Mouse (Mus musculus) gastrocnemius, postnatal 10 days (tissue): ENCODE data around the gene Fndc5. TPM values are rescaled to one million over a fixed set of nuclear protein-coding genes. Genes with fewer than 3 reads are reported as not detected.

Experiments
- DNase-seq: peaks from one replicate; pipeline ENCODE4 v3.0.0; 2021; ENCODE audit warnings: mixed read lengths
- total RNA-seq, 2 experiments: library from RNA; stranded (reverse); gene quantifications; 2 replicates each; pipeline ENCODE4 v1.2.3; 2021

The Fndc5 gene
- total RNA-seq, 2 experiments from 2014 or later: 33.6 to 37.4 TPM

DNA sequence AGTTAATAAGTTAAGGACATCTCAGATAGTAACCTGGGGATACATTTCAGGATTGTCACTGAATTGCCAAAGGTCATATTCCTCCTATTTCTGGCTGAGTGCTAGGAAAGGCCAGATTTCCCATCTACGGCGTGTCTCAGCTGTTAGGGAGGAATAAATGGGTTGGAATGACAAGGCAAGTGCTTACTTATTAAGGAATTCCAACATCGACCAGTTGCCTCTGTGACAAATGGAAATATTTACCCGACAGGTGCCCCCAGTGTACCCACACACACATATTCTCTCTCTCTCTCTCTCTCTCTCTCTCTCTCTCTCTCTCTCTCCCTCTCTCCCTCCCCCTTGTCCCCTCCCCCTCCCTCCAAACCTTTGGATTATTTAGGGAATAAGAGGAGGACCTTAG, 9.1 kb downstream of the Fndc5 start:
- no peak for DNase-seq

DNA sequence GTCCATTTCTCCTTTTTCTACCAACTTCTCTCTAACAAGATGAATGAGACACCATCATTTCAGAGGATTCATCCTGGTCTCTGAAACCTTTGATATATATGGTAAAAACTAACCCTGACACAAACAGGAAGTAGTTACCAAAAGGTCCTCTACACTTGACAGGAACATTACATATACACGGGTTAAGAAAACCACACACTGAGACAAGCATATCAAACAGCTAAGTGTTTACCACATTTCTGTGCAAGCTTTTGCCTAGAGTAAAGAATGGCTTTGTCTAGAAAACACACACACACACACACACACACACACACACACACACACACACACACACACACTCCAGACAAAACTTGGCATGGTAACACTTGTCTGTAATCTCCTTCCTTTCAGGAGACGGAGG, 9.6 kb downstream of the Fndc5 start:
- DNase-seq: no peak

DNA sequence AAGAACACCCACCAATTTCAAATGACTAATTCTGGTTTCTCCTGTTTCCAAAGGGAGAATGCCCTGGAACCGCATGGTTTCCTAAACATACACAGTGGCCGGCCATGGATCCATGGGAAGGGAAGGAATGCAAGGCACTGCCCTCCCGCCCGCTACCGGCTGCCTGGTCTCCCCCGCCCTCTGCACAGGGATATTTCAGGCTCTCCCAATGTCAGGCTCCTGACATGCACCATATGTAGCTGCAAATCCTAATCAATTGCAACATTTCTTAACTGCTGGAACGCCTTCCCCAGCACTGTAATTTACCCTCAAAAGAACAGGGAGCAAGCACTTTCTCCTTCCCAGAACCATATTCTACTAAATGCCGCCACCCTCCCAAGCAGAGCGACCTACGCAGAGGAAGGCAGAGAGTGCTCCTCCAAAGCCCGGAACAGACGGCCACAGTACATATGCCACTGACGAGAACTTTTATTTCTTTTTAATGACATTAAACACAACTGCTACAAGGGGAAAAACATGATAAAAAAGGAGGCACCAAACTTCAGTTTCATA, 10.8 kb downstream of the Fndc5 start:
- no peak for DNase-seq

DNA sequence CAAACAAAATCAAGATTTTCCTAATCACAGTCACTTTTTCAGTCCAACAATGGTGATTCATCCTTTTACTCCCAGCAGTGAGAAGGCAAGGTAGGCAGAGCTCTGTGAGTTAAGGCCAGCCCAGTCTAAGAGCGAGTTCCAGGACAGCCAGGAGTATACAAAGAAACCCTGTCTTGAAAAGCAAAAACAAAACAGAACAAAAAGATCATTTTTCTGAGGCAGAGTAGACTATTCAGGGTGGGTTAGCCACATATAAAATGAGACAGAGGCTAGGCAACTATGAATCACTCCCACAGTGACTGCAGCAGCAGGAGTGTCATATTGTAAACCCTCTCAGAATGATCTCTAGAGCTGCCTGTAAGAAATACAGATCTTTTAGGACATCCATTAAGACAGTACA, 12.5 kb downstream of the Fndc5 start:
- no peak for DNase-seq

DNA sequence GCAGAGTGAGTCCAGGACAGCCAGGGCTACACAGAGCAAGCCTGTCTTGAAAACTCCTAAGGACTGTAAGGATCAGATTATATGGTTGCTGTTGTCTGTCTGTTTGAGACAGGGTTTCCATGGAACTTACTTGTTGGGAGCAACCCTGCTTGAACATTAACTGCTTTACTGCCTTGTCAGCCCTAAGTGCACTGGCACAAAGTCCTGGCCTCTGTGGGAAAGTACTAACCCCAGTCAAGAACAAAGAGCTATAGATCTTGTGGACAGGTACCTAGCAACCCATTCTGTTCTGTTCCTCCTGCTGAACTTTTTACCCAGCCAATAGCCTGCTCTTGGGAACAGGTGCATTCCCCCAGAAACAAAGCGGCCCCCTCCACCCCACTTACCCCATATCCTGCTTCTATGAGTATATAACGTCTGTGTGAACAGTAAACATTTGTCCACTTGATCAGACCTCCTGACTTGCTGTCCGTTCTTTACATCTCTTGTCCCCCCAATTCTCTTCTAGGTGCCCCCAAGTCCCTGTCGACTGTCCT, 14.5 kb downstream of the Fndc5 start:
- no peak for DNase-seq

DNA sequence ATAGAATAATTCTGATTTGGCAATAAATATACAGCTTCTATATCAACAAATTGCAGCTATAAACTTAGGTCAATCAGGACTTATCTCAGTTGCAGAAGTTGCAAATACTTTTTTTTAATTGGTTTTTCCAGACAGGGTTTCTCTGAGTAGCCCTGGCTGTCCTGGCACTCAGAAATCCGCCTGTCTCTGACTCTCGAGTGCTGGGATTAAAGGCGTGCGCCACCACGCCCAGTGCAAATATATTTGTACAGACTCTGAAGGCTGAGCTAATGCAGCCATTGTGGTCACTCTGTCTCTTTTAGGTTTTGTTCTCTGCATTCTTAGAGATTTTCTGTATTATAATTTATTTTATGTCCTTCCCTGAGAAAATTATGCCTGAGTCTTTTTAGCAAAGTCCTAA, 20.7 kb downstream of the Fndc5 start:
- no peak for DNase-seq

DNA sequence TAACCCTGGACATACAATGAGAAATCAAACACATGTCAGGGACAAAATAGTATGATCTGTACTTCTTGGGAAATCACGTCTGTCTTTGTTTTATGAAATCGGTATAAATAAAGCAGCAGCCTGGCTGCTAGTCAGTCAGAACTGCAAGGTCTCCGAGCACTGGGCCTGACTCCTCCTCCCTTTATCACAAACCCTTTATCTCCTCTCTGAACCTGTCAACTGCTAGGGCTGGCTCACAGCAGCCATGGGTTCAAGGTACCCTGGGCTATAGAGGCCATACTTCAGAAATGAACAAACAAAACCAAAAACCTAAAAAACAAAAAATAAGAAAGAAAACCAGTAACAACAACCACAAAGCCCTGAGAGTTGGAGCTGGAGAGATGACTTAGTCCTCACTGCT, 21.8 kb downstream of the Fndc5 start:
- DNase-seq: no peak

DNA sequence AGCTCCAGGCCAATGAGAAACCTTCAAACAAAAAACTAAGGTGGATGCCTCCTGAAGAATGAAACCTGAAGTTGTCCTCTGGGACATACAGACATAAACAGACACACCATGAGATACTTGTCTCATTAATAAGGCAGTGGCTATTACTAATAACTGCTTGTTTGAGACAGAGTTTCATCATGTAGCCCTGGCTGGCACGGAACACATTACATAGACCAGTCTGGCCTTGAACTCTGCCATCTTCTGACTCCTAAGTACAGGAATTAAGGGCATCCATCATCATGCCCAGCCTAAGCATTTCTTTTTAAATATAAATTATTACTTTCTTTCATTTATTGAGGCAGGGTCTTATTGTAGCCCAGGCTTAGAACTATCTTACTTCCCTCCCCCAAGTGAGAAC, 24.3 kb downstream of the Fndc5 start:
- DNase-seq: no peak

DNA sequence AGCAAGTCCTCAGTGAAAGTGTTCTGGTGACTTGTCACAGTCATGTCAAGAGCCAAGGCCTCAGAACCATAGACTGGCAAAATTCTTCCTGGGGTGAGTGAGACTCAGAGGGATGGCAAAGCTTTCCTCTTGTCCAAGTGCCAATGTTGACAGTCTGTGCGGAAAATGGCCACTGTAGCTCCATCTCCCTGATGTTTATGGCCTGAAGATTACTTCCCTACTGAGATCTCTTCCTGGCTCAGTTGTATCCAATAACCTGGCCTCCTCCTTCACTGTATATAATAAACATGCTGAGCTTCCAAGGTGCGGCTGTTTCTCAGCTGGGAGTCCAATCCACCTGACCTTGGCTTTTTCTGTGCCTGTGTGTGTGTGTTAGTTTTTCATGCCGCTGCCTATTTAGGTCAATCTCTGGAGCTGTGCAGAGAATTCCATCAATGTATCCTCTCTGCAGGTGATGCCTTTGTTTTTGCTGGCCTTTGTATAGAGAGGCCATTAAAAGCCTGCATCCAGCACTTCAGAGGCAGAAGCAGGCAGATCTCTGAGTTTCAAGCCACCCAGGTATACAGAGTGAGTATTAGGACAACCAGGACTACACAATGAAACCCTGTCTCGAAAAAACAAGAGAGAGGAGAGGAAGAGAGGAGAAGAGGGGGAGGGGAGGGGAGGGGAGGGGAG, 24.9 kb downstream of the Fndc5 start:
- no peak for DNase-seq

DNA sequence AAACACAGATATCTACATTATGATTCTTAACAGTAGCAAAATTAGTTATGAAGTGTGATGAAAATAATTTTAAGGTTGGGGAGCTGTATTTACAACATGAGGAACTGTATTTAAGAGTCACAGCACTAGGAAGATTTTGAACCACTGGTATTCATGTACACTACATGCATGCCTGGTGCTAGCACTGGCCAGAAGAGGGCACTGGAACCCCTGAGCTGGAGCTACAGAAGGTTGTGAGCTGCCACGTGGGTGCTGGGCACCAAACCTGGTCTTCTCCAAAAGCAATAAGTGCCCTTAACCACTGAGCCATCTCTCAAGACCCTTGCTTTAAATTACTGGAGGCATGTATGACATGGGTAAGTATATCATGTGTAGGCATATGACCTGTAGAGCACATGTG, 35.7 kb downstream of the Fndc5 start:
- DNase-seq: no peak

DNA sequence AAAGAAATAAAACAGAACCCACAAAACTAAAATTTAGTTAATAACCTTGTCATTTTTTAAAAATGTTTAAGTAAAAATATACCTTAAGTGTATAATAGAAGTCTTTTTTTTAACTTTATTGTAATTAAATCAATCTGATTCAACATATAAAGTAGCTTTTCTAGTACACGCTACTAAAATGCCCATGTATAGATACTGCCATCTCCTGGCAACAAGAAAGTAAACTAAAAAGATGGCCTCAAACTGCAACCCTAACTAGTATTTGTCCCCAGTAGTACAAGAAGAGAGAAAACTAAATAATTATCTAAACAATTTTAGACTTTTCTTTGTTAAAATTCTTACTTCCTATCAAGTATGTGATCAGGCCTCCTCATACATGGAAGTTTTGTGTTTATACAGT, 42.8 kb downstream of the Fndc5 start:
- no peak for DNase-seq

DNA sequence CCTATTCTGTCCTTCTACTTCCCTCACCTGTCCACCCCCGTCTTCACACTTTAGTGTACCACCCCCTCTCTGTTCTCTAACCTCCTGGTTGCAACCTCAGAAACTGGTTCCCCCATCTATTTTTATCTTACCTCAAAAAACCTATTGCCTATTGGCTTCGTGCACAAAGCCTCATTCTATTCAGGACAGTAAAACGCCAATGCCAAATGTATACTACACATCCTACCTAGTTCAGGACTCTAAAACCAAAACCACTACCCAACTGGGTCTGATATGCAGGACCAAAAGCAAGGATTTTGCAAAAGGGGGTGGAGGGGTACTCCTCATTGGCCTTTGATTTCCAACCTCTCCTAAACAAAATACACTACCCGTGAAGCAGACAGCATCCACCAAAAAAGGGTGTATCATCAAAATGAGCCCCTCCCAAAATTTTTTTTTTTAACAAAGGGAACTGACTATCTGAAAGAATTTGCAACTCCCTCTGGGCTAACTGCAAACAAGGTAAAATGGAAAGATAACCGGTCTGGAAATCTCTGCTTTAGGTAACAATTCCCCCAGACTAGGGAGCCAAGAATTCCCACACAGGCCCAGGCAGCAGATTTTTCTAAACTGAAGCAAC, 51.4 kb downstream of the Fndc5 start:
- DNase-seq: no peak

DNA sequence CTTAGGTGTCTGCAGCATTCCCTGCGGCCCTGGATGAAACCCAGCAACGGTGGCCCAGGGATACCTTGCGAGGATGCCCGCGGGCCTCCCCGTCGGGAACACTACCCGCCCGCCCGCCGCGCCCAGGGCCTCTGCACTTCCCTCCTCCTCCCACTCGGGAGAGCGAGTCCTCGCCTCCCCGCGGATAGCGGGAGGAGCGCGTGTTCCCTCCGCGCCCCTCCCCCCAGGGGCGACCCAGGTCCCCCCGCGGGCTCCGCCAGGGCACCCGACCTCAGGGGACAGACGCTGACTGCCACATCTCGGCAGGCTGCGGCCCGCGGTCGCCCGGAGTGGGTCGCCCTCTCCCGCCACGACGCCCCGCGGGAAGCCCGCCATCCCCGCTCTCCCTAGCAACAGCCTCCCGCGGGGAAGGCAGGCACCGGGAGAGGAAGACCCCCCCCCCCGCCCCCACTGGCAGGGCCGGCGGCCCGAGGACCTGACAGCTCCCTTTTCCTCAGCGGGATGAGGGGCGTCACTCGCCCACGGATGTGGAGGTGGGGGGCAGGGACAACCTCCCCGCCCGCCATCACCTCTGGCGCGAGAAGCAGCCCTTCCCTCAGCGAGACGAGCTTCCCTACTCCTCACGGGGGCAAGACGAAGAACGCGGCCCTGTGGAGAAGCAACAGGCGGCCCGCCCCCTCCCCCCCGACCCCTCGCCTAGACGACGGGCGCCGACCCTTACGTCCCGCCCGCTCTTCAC, 52.2 kb downstream of the Fndc5 start:
- peak; percentile 56 for DNase-seq

DNA sequence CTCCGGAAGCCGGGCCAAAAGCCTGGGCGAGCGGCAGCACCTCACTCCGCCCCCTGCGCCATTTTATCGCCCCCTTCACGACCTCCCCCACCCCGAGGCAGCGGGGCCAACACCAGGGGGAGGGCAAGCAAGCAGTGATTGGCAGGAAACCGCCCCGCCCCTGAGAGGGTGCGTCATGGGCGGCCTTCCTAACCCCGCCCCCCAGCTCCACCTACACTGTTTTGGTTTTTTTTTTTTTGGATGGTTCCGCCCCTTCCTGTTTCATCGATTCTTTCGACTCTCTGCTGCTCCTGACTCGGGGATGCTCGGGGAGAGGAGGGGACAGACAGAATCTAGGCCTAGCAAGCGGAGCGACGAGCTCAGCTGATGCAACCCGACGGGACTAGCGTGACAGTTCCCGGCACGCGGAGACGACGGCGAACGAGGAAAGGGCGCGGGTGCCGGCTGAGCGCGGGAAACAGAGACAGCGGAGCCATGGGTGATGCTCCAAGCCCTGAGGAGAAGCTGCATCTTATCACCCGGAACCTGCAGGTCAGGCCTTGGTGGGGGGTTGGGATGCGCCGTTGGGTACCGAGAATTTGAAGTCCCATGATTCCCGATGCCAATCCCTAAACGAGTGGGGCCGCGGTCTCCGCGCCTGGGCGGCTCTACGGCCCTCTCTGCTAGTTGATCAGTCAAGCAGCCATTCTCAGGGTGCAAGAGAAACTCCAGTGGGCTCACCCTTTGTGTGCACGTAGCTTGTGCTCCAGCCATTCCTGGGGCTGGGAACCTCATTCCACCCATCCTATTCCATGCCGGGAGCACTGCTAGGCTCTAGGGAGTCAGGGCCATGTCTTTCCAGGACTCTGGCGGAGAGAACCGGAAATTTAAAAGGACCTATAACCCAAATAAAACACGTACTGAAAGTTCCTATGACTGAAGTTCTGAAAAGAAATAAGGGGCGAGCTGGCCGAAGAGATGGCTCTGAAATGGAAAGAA, 53.0 kb downstream of the Fndc5 start, which contains the start of the genes S100pbp and Yars:
Gene S100pbp (minus strand): TSS at position 186 of the 978 bp plus-strand sequence.
Gene Yars (plus strand): TSS at position 219 of the 978 bp plus-strand sequence.
- peak; percentile 96 for DNase-seq

DNA sequence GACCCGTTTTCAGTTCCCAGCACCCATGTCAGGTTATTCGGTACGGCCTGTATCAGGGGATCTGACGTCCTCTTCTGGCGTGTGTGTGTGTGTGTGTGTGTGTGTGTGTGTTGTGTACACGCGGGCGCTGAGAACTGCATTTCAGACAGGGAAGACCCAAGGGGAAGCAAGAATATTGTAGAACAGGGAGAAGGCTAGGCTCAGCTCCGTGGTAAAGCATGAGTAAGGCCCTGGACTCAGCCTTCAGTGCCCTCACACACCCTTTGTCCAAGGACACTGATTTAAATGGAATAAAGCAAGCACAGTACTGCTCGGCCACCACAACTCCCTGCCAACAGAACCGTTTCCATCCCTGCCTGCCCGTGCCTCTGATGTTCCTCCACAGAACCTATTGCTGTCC, 53.7 kb downstream of the Fndc5 start:
- DNase-seq: no peak

DNA sequence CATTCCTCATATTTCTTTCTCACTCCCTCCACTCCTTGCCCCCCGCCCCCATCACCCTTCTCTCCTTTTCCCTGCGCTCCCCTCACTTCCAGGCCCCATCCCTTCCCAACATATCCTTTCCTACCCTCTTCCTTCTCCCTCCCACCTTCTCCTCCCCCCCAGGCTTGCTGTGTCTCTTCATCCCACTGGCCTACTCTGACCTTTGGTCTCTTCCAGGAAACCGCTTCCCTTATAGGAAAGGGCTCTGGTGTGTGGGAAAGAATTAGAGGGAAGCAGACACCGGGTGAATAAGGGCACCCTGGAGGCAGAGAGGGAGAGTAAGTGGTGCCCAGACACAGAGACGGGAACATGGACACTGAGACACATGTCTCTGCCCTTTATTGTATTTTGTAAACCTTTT, 54.9 kb downstream of the Fndc5 start:
- DNase-seq: no peak

Other genes with a start within 250 kb of the Fndc5 start
- gene Azin2, start 174.6 kb upstream of the Fndc5 start, total RNA-seq: 1 to 10 TPM; 3.2 to 3.9 TPM
- gene Ak2, start 145.0 kb upstream of the Fndc5 start, total RNA-seq: 10 to 100 TPM; 47.7 to 55.3 TPM
- gene Rnf19b, start 78.7 kb upstream of the Fndc5 start, total RNA-seq: 10 to 100 TPM; 17.0 to 17.4 TPM
- not detected for gene Tmem54, start 31.5 kb upstream of the Fndc5 start, total RNA-seq
- gene Hpca, start 15.0 kb upstream of the Fndc5 start, total RNA-seq: 1 to 10 TPM in 1 of 2 experiments, under 1 TPM in 1; 0.68 to 1.1 TPM
- gene S100pbp, start 52.7 kb downstream of the Fndc5 start, total RNA-seq: 10 to 100 TPM in 1 of 2 experiments, 1 to 10 TPM in 1; 8.3 to 13.3 TPM
- gene Yars, start 52.8 kb downstream of the Fndc5 start, total RNA-seq: 10 to 100 TPM; 35.5 to 48.5 TPM
- 1 to 10 TPM; 2.6 to 4.9 TPM for gene C77080, start 124.4 kb downstream of the Fndc5 start, total RNA-seq
- gene Sync, start 150.6 kb downstream of the Fndc5 start, total RNA-seq: 10 to 100 TPM; 63.6 to 64.4 TPM
- 10 to 100 TPM; 96.7 to 98.5 TPM for gene Rbbp4, start 198.4 kb downstream of the Fndc5 start, total RNA-seq
- gene Zbtb8os, start 198.7 kb downstream of the Fndc5 start, total RNA-seq: 10 to 100 TPM; 24.2 to 25.4 TPM
- 1 to 10 TPM; 2.9 to 4.7 TPM for gene Zbtb8a, start 241.1 kb downstream of the Fndc5 start, total RNA-seq